Mouse (Mus musculus): Measurements from ENCODE around the gene Tex14. TPM values are rescaled to one million over a fixed set of nuclear protein-coding genes. Genes with fewer than 3 reads are reported as not detected.

Gene Tex14
- polyA plus RNA-seq, 1 experiment, result 0.34 TPM

DNA sequence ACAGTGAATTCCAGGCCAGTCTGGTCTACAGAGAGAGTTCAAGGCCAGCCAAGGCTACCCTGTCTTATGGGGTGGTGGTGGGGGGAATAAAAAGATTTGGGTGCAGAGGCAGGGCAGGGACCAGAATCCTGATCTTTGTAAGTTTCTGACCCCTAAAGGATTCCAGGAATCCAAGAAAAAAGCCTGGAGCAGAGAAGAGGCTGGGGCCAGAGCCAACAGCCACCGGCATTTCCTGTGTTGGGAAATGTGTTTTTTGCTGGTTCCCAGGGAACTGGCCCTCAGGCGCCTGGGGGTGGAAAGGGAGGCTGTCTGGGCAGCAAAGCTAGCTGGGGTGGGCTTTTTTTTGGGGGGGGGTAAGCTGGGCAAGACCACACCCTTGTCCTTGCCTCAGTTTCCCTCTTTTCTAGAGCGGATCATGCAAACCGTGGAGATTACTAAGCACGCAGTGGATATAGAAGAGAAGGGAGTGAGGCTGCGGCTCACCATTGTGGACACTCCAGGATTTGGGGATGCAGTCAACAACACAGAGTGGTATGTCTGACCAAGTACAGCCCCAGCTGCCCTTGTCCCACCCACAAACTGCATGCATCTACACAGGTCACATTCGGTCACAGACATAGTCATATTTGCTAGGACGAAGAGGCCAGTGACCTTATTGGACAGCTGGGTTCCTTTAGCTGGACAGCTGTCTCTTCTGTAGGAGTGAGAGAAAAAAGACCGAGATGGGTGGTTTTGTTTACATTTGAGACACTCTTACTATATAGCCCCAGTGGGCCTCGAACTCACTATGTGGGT is 180.0 kb downstream of the Tex14 start:
- DNase-seq (ENCODE audit: extremely low spot score in 1 of 2, low spot score in 1 of 2), result no peak

DNA sequence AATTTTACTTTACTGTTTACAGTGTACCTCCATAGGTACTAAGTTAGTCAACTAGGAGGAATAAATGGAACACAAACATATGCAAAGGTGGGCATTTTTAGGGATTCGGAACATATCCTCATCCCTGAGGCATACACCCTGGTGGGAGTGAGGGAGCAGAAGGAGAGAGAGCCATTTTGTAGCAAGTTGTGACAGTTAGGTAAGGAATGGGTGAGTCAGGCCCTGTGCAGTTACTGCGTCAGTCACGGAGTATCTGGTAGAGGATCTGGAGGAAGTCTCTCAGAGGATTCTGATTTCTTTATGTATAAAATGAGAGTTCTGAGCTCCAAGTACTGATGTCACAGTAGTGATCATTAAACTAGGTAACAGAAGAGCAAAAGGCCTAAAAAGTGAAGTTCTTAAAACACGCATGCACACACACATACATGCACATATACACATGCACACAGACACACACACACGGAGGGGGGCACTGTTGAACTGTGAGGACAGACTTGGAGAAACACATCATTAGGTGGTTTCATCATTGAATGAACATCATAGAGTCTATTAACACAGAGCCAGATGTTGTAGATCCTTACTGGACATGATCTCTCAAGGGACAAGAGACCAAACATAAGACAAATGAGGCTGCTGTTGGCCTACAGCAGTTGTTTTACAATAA is 182.5 kb downstream of the Tex14 start:
- DNase-seq (ENCODE audit: extremely low spot score in 1 of 2, low spot score in 1 of 2), result no peak

GRCm38 (mm10) chr11:87589605-87590004 is 184.7 kb downstream of the Tex14 start:
- DNase-seq (ENCODE audit: extremely low spot score in 1 of 2, low spot score in 1 of 2), result no peak

GRCm38 (mm10) chr11:87590841-87591525 is 186.1 kb downstream of the Tex14 start:
- peak in 1 of 2 experiments; percentile 42 for DNase-seq (ENCODE audit: extremely low spot score in 1 of 2, low spot score in 1 of 2)

DNA sequence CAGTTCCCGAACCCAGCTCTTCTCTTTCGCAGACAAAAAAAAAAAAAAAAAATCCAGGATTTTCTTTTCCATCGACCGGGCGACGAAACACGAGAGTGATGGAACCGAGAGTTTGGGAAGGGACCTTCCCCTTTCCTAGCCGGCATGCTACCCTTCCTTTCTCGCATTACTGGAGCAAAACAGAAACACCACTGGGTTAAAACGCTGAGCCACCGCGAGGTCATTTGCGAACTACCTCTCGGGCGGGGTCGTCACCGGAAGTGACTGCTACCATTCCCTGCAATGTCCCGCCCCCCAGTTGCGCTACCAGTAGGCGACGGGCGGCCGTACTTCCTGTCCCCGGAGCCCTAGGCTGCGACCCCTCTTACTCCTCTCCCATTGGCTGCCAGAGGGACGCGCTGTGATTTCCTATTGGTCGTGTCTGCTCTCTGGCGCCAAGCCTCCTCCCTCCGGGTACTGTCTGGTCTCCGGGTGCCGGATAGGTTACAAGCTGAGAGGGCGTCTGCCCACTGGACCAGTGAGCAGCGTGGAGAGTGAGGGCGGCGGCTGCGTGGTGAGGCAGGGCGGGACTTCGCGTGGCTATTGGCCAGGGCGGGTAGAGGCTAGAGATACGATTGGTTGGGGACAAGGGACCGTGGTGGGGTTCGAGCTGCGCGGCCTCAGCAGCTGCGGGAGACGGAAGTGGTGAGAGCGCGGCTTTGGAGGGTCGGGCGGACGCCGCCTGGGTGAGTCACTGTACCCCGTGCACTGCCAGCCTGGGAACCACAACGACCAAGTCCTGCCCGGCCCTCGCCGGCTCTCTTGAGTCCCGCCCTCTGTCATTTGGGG is 186.9 kb downstream of the Tex14 start, which contains the start of gene Mtmr4:
Gene Mtmr4 (plus strand): TSS at position 637 of the 828 bp plus-strand sequence.
- DNase-seq (ENCODE audit: extremely low spot score in 1 of 2, low spot score in 1 of 2), result peak; percentile 100

DNA sequence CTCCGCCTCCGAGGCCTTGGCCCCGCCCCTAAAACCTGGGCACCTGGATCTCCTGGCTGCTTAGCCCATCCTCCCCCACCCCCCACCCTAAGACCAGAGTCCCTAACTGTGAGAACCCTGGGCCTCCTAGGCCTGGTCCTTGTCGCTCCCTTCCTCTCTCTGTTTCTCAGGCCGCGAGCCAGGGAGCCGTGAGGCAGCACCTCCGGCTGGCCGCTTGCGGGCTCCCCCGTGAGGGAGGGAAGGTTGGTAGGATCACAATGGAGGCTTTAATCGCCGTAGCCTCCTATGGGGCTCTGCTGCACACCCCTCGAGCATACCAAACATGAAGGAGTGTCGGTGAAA is 187.5 kb downstream of the Tex14 start:
- DNase-seq (ENCODE audit: extremely low spot score in 1 of 2, low spot score in 1 of 2), result no peak

GRCm38 (mm10) chr11:87592713-87593598 is 188.1 kb downstream of the Tex14 start:
- DNase-seq (ENCODE audit: extremely low spot score in 1 of 2, low spot score in 1 of 2), result no peak

DNA sequence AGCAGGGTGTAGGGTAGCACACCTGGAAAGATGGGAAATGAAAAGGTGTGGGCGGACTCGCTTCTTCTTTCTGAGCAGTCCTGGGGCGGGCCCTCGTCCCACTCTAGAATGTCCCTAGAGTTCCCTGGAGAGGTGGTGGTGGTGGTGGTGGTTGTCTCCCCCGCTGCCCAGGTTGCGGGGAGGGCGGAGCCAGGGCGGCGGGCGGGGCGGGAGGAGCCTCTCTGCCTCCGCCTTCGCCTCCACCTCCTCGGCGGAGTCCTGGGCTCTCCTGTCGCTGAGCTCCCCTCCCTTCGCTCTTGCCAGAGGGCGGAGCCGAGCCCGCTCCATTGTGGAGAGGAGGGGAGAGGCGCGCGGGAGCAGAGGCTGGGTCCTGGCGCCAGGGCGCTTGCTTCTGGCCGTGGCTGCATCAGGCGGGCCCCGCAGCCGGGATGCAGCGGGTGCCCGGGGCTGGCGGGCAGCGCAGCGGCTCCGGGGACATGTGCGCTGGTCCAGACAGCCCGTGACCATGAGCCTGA is 190.5 kb downstream of the Tex14 start:
- DNase-seq (ENCODE audit: extremely low spot score in 1 of 2, low spot score in 1 of 2), result peak in 1 of 2 experiments; percentile 85

DNA sequence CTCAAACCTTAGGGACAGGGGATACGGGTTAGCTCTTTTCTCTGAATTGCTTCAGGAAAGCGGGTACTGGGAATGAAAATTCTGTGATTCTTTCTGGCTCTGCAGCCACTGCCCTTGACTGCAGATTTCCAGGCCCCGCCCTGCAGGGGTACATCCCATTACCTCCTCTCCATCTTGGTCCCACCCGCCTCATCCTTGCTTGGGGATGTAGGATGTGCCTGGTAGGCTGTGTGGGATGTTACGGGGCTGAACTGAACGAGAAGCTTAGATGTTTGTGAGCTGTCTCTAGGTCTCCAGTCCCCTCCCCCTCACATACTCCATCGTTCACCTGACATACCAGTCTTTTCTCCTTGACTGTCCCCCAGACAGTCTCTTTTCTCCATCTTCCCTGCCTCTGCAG is 191.1 kb downstream of the Tex14 start:
- DNase-seq (ENCODE audit: extremely low spot score in 1 of 2, low spot score in 1 of 2), result peak in 1 of 2 experiments; percentile 58

DNA sequence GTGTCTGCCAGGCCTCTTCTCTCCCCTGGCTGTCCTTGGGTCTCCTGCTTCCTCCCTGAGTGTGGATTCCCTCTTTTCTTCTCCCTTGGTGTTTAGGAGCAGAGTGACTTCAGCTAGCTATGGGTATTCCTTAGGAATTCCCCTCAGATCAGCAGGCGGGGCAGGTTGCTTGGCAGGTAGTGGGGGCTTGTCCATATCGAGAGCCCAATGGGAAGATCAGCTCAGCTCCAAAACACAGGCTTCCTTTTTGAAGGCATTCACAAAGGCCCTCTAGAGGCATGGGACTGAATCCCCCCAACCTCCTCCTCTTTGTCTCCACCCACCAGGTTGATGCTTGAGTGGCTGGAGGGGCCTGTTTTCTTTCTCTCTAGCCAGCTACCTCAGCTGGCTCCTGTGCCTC is 191.6 kb downstream of the Tex14 start:
- DNase-seq (ENCODE audit: extremely low spot score in 1 of 2, low spot score in 1 of 2), result no peak

DNA sequence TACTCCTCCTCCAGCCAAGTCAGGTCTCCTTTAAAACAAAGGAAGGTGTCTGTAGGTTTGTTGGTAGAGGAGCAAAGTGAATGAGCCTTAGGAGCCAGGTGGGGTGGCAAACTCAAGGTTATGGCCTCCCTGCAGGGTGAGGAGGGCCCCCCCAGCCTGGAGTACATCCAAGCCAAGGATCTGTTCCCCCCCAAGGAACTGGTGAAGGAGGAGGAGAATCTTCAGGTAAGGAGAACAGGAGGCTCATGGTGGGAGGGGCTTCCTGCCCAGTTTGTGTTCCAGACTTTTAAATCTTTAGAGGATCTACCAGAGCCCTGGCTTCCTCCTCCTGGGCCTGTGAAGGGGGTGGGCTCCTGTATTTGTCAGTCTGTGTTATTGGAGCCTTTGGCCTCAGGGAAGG is 192.2 kb downstream of the Tex14 start:
- DNase-seq (ENCODE audit: extremely low spot score in 1 of 2, low spot score in 1 of 2), result no peak

GRCm38 (mm10) chr11:87599395-87600089 is 194.7 kb downstream of the Tex14 start:
- no peak for DNase-seq (ENCODE audit: extremely low spot score in 1 of 2, low spot score in 1 of 2)

GRCm38 (mm10) chr11:87600322-87600853 is 195.5 kb downstream of the Tex14 start:
- DNase-seq (ENCODE audit: extremely low spot score in 1 of 2, low spot score in 1 of 2), result no peak

- no peak for DNase-seq (ENCODE audit: extremely low spot score in 1 of 2, low spot score in 1 of 2)
These were observed 197.4 kb downstream of the Tex14 start for GRCm38 (mm10) chr11:87602234-87602633.

GRCm38 (mm10) chr11:87603571-87603970 is 198.7 kb downstream of the Tex14 start:
- no peak for DNase-seq (ENCODE audit: extremely low spot score in 1 of 2, low spot score in 1 of 2)

All from frontal cortex, adult 2 months (tissue).